Mouse (Mus musculus) ovary, postnatal 36 days (tissue): Measurements from ENCODE around the gene Lamp3.
"Not testable (repeated sequence)": the region's sequence is repeated elsewhere in the genome, so short reads cannot be mapped to it uniquely, and the experiment has no call there.

Experiments used
- DNase-seq: peaks from one replicate; pipeline ENCODE4 v3.0.0; 2022; ENCODE audit warnings: low spot score, mixed read lengths

Gene Lamp3

DNA sequence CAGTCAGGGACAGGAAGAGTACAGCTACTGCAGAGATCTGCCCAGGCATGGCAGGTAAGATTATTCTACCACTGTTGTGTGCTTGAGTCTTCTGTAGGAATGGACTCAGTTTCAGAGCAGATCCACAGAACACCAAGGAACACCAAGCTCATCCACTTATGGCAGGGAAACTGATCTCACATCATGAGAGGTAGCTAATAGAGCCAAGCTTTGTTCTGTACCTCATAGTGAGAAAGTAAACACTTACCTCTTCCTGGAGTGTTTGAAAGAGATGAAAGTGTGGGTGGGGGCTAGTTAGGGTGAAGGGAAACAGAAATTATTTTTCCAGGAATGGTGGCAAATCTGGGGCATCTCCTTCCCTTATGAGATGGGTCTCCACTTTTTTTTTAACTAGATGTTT, at the start of gene Lamp3:
Lamp3 (minus strand) TSS at position 160 of the 400 bp plus-strand sequence.
- DNase-seq, result no peak

DNA sequence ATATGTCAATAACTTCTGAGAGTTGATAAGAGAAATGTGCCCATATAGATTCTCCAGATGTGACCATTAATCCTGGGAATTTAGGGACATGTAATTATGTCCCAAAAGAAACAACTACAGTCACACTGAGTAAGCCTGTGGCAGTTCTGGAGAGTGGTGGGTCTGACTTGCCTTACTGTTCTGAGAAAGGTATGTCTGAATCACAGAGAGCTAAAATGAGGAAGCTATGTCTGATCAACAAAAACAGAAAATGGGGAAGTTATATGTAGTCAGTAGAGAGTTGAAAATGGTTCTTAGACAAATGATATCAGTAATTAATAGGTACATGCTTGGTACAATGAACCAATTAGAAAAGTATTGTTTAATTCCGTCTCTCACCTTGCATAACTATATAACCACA, 26.7 kb upstream of the Lamp3 start:
- no peak for DNase-seq

DNA sequence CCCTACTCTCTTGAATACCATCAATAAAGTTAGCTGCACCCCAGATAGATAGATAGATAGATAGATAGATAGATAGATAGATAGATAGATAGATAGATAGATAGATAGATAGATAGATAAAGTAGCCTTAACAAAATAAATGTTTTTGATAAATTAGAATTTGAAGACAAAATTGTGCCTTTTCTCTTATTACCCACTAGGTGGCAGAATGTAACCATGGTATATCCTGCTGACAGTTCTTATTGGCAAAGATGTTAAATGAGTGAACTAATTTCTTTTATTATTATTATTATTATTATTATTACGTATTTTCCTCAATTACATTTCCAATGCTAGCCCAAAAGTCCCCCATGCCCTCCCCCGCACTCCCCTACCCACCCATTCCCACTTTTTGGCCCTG, 18.0 kb upstream of the Lamp3 start:
- DNase-seq, result not testable (repeated sequence)

DNA sequence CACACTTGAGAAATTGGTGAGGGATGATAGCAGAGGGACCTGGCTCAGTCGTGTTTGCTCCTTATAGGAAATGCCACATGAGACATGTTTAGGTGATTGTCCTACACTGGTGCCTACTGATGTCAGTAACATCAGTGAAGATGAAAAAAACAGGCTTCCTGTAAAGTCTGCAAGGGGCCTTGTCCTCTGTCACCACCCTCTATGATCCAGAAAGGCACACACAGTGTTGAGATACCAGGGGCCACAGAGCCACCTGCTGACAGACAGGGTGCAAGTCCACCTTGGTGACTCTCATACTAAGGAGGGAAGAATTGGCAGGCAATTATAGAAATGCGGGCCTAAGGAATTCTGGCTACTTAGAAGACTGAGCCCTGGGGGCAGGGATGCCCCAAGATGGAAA, 14.8 kb upstream of the Lamp3 start:
- no peak for DNase-seq

DNA sequence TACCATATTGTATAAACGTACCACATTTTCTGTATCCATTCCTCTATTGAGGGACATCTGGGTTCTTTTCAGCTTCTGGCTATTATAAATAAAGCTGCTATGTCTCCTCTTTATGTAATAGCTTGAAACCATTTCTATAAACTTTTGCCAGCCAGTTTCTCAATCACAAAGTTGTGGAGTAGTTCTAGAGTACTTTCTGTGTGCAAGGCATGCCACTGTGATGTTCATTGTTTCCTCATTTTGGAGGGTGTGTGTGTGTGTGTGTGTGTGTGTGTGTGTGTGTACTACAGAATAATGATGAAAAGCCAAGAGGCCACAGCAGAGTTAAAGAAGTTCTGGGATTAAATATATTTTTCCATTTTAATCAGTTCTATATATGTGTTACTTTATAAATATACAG, 1.2 kb upstream of the Lamp3 start:
- no peak for DNase-seq

DNA sequence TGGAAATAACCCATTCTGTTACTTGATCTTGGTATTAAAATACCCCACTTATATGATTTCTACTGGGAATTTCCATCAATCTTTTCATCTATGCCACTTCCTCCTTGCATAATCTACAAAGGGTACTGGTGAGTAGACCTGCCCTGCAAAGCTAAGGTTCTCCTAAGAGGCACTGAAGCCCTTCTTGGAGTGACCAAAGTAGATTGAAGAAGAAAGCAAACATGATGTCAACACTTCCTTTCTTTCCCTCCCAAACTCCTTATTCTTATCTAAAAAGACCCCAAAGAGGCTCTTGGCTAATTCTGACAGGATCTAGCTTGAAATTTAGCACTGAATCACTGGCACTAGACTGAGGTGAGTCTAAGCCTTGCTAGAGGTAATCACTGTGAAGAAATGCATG, 7.0 kb downstream of the Lamp3 start:
- DNase-seq, result no peak

DNA sequence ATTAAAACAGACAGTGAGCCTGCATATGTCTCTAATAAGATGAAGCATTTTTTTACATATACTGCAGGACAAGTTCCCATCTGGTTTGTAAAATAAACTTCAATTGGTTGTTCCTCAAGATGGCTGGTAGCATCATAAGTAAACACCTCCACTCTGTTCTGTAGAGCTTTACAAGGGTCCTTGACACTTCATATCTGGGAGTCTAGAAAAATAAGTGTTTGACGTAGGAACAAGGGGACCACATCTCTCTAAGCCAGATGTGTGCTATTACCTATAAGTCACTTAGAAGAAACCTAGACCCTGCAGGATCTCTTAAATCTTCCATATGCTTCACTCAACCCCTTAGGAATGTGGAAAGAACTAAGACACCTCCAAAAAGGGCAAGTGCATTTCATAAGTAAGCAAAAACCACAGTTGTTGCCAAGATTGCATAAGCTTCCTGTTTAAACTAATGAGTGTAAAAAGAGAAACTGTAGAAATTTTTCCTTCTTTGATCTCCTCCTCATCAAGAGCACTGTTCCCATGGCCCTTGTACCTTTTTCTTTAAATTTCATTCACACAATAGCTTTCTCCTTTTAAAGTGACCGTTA, 35.3 kb downstream of the Lamp3 start:
- DNase-seq, result no peak

DNA sequence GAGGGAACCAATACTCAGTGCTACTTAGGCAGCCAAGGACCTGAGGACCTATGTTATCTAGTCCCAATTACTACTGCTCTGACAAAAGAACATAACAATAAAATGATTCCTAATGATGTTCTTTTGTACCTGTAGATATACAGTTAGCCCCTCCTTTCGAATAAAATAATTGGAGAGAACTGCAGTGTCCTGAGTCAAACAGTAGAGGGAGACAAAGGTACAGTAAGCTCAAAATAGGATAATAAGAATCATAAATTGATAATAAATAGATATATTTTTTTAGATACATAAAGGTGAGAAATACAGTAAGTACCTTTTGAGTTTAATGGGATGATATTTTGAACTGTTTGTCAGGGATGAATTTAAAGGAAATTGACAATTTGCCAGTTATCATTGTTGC, 39.9 kb downstream of the Lamp3 start:
- no peak for DNase-seq

DNA sequence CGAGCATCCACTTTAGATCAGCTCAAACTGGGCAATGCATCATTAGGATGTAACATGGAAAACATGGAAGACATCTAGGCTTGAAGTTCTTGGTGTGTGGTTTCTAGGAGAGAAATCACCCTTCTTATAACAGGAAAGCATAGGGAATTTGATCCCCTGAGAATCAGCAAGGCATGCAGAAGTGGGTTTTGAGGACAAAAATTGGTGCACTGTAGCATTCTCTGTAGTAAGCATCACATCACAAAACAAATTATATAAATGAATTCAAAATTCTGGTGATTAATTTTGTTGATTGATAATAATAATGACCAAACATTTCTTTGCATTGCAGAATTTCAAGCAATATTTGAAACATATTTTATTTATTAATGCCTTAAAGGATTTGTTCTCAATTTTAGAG, 76.4 kb downstream of the Lamp3 start, which contains the start of gene Olfr171:
Olfr171 (minus strand) TSS at position 101 of the 400 bp plus-strand sequence.
- no peak for DNase-seq

DNA sequence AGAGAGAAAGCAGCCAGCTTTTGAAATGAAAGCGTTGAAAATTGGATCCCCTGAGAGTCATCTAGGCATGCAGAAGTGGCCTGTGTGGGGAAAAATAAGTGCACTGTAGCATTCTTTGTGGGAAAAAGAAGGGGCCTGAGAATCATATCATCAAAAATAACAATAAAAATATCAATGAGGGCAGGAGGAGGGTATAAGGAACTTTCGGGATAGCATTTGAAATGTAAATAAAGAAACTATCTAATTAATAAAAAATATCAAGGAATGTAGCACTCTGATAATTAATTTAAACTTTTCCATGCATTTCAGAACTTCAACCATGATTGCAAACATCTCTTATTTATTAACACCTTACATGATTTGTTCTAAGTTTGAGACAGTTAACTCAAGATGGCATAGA, 94.4 kb downstream of the Lamp3 start, which contains the start of gene Olfr170:
Olfr170 (minus strand) TSS at position 101 of the 400 bp plus-strand sequence.
- not testable (repeated sequence) for DNase-seq
